Mouse (Mus musculus) stomach, embryonic 16.5 days (tissue): ENCODE data around the gene Emsy. TPM values are rescaled to one million over a fixed set of nuclear protein-coding genes. Genes with fewer than 3 reads are reported as not detected.

Source experiments
- ATAC-seq: fragments of 200-750 bp; cut with Nextera tagmentation; 2 replicates; pipeline ENCODE4 v1.8.0; 2017; ENCODE audit warnings: moderate number of reproducible peaks, moderate TSS enrichment; ENCODE audit not compliant: insufficient read depth, low FRiP score
- H3K27ac ChIP-seq: fragments of 300-500 bp; sonication (generic); 2 replicates; pipeline ENCODE4 v1.5.1; 2014; ENCODE audit warnings: low read length
- H3K27me3 ChIP-seq: fragments of 300-500 bp; sonication (generic); 2 replicates; pipeline ENCODE4 v1.6.1; 2014; ENCODE audit warnings: low read length, control low read depth, mixed read lengths; ENCODE audit not compliant: control insufficient read depth, insufficient read depth
- H3K36me3 ChIP-seq: fragments of 300-500 bp; sonication (generic); 2 replicates; pipeline ENCODE4 v1.6.1; 2014; ENCODE audit warnings: low read length; ENCODE audit not compliant: control insufficient read depth, insufficient read depth
- H3K4me1 ChIP-seq: fragments of 300-500 bp; sonication (generic); 2 replicates; pipeline ENCODE4 v1.6.1; 2014; ENCODE audit warnings: low read length, control low read depth, mixed read lengths; ENCODE audit not compliant: control insufficient read depth, insufficient read depth
- H3K4me2 ChIP-seq: fragments of 300-500 bp; sonication (generic); 2 replicates; pipeline ENCODE4 v1.6.1; 2014; ENCODE audit warnings: low read depth, low read length, mixed read lengths
- H3K4me3 ChIP-seq: fragments of 300-500 bp; sonication (generic); replicated peaks from 2 replicates; pipeline ENCODE4 v1.5.1; 2014; ENCODE audit warnings: mild to moderate bottlenecking, low read length
- H3K9ac ChIP-seq: fragments of 300-500 bp; sonication (generic); 2 replicates; pipeline ENCODE4 v1.6.1; 2014; ENCODE audit warnings: low read length
- H3K9me3 ChIP-seq: fragments of 300-500 bp; sonication (generic); replicated peaks from 2 replicates; pipeline ENCODE4 v1.6.1; 2016; ENCODE audit warnings: low read length, control low read depth; ENCODE audit not compliant: control insufficient read depth
- WGBS: fragments of 180-500 bp; shearing (Covaris S2); extraction: QIAGEN DNeasy Blood & Tissue Kit; methylation state at CpG from one replicate; pipeline ENCODE4 v1.1.7; 2014; 5-methylcytosine and 5-hydroxymethylcytosine counted together
- polyA plus RNA-seq: library from polyadenylated mRNA; unstranded; fragments of >200 nt; fragmentation: Nextera tagmentation; extraction: Ambion mirVana; gene quantifications from 2 replicates; pipeline ENCODE4 v1.2.1, GENCODE M21; 2015

Emsy gene
- polyA plus RNA-seq, 1 experiment from 2014 or later = 23.1 TPM

DNA sequence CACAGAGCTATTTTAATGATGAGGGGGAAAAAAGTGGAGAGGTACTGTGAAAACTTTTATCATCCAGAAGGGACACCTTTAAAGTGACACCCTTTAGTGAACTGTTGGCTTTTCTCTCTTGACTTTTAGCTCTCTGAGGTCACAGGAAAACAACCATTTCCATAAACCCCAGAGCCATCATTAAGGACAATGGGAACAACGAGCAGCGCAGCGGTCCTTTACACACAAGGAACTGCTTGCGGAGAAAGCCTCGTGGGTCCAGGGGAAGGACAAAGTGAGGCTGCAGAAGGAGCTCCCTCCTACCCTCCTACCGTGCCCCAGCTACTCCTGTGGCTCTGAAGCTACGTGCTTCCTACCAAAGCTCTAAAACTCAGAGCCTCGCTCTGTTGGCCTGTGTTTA, 59.2 kb downstream of the Emsy start:
- Histone ChIP-seq H3K27me3 (no peaks in the 10 kb centered on the region), H3K4me1 (no peaks in the 10 kb centered on the region), H3K4me2 (no peak overlapping the region), H3K4me3 (no peak overlapping the region), H3K9ac (no peak overlapping the region), H3K9me3 (no peaks in the 10 kb centered on the region), H3K27ac (no peak overlapping the region), H3K36me3 (peaks cover 10% of the 10 kb centered on the region; the same call in 1 of the 2 replicates)
- WGBS = 80% methylated on average over 8 of the region's 8 CpGs
- ATAC-seq = no peak

DNA sequence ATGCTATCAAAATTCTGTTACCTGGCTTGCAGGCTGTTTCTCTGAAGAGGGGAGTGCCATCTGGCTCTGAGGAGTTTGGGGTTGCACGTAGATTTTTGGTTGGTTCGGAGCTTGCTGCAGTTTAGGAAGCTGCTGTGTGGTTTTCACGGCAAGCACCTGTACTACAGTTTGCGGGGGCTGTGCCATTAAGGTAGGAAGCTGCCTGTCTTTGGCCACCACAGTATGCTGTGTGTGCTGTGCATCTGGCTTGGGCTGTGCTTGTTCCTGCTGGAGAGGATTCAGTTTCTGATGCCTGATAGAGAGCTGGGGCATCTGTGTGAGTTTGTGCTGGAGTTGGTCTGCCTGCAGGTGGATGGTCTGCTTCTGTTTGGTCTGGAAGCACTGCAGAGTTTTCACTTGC, 61.9 kb downstream of the Emsy start:
- Histone ChIP-seq H3K9ac (no peak overlapping the region), H3K4me1 (no peaks in the 10 kb centered on the region), H3K9me3 (no peaks in the 10 kb centered on the region), H3K27me3 (no peaks in the 10 kb centered on the region), H3K4me2 (no peak overlapping the region), H3K36me3 (0 out of 2 replicates have a peak, but pooled peaks cover 12% of the 10 kb centered on the region), H3K4me3 (no peak overlapping the region), H3K27ac (no peak overlapping the region)
- ATAC-seq = no peak
- WGBS = 94% methylated on average over 4 of the region's 4 CpGs

DNA sequence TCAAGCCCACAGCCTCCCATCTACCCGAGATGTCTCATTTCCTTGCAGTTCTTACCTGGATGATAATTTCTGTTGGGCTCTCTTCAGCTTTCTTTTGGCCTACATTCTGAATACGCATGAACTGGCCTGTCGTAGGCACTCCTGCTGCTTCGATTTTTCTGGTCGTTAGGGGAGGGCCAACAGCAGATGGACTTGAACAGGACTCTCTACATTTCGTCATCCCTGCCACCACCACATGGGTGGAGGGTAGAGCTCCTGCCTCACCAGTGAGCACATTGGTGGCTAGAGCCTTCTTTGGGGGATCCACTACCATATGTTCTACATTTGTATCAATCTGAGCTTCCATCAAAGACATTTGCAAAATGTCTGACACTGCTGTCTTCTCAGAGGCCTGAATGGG, 63.3 kb downstream of the Emsy start:
- Histone ChIP-seq H3K9ac (no peak overlapping the region), H3K36me3 (0 out of 2 replicates have a peak, but pooled peaks cover 9% of the 10 kb centered on the region), H3K27me3 (no peaks in the 10 kb centered on the region), H3K9me3 (no peaks in the 10 kb centered on the region), H3K4me1 (no peaks in the 10 kb centered on the region), H3K4me2 (no peak overlapping the region), H3K4me3 (no peak overlapping the region), H3K27ac (no peak overlapping the region)
- ATAC-seq = no peak
- 91% methylated on average over 6 of the region's 6 CpGs for WGBS

DNA sequence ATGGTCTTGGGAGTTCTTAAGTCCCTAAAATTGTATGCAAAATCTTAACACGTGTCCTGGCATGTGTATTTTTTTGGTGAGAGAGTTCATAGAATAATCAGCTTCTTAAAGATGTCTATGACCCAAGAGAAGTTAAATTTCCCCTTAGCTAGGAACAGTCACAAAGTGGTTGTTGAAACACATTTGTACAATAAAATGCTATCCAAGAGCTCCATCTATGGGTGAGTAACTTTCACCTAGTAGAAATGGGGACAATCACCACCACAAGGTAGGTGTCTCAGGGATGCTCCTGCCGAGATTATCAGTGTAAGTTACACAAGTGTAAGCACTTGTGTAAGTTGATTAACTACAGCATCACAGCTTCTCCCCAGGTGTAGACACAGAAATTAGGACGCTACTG, 67.6 kb downstream of the Emsy start:
- 65% methylated on average over 3 of the region's 3 CpGs for WGBS
- no peak overlapping the region for H3K27ac ChIP-seq
- 0 out of 2 replicates have a peak, but pooled peaks cover 2% of the 10 kb centered on the region for H3K36me3 ChIP-seq
- no peak overlapping the region for H3K9ac ChIP-seq
- ATAC-seq = no peak
- no peaks in the 10 kb centered on the region for H3K27me3 ChIP-seq
- no peaks in the 10 kb centered on the region for H3K9me3 ChIP-seq
- no peaks in the 10 kb centered on the region for H3K4me1 ChIP-seq
- H3K4me2 ChIP-seq = no peak overlapping the region
- H3K4me3 ChIP-seq = no peak overlapping the region

DNA sequence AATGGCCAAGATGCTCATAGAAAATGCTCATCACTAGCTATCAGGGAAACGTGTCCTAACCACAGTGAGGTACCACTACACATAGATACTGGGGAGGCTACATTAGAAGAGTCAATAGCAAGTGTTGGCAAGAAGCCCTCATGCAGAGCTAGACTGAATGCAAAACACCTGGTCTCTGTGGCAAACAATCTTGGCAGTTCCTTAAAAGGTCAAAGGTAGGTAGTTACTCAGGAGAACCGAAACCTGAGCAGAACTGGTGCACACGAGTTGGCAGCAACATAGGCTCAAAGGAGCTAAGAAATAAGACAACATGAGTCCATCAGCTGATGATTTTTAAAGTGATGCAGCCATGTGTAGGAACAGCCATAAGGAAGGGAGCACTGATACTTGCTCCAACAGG, 70.3 kb downstream of the Emsy start:
- Histone ChIP-seq H3K36me3 (0 out of 2 replicates have a peak, but pooled peaks cover 2% of the 10 kb centered on the region), H3K4me3 (no peak overlapping the region), H3K4me1 (no peaks in the 10 kb centered on the region), H3K27ac (no peak overlapping the region), H3K9me3 (no peaks in the 10 kb centered on the region), H3K4me2 (no peak overlapping the region), H3K27me3 (no peaks in the 10 kb centered on the region), H3K9ac (no peak overlapping the region)
- ATAC-seq = no peak
- 65% methylated on average over 3 of the region's 3 CpGs for WGBS

DNA sequence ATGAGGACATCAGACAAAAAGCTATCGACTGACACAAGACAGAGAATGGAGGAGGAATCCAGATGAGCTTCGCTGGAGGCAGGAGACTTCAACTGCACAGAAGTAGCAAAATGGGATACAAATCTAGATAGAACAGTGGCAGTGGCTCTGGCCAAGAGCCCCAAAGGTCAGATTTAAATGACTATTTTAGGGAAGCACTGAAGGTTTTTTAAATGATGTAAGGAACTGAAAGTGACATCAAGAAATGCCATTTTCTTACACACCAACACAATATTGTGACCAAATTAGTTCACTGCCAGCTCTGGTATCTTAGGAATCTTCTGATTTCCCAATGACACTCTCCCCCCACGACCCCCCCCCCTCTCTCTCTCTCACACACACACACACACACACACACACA, 72.0 kb downstream of the Emsy start:
- WGBS = 68% methylated on average over 3 of the region's 3 CpGs
- Histone ChIP-seq H3K27me3 (no peaks in the 10 kb centered on the region), H3K9me3 (no peaks in the 10 kb centered on the region), H3K27ac (no peak overlapping the region), H3K4me1 (no peaks in the 10 kb centered on the region), H3K9ac (no peak overlapping the region), H3K4me3 (no peak overlapping the region), H3K4me2 (no peak overlapping the region), H3K36me3 (no peaks in the 10 kb centered on the region)
- ATAC-seq = no peak

DNA sequence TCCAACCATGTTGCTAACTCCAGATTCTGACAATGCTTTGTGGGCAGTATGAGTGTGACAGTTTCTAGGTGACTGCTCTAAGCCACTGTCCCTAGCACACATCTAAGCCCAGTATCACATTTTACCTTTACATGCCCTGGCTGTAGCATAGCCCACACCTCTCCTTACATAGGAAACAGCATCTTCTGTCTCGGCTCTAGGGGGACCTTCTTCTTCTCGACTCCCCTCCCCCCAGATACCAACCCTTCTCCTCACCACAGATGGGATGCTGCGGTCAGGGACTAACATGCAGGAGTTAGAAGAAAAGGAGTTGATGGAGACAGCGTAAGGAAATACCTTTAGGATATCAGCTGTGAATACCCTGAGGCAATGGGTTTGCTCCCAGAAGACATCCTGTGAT, 75.3 kb downstream of the Emsy start:
- ATAC-seq = no peak
- H3K27me3 ChIP-seq = no peaks in the 10 kb centered on the region
- no peaks in the 10 kb centered on the region for H3K4me1 ChIP-seq
- H3K9me3 ChIP-seq = no peaks in the 10 kb centered on the region
- no peak overlapping the region for H3K27ac ChIP-seq
- H3K4me2 ChIP-seq = no peak overlapping the region
- 75% methylated on average over 4 of the region's 4 CpGs for WGBS
- no peak overlapping the region for H3K4me3 ChIP-seq
- H3K9ac ChIP-seq = no peak overlapping the region
- no peaks in the 10 kb centered on the region for H3K36me3 ChIP-seq

DNA sequence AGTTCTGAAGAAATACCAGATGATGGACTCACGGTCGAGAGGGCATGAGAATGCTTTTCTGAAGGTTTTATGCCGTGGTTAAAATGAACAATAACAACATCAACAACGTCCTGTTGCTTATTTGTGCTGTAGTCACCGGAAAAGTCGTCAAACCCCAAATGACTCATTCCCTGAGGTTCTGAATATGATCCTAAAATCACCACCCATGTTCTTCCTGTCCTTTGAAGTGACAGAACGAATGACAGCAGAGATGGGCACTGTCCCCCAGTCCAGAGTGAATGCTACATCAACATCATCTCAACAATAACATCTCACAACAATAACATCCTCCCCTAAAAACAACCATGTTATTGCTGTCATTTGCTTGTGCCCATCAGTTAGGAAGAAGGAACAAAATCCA, 76.1 kb downstream of the Emsy start:
- H3K36me3 ChIP-seq = no peaks in the 10 kb centered on the region
- ATAC-seq = no peak
- no peak overlapping the region for H3K9ac ChIP-seq
- H3K27ac ChIP-seq = no peak overlapping the region
- H3K4me3 ChIP-seq = no peak overlapping the region
- WGBS = 68% methylated on average over 7 of the region's 7 CpGs
- no peaks in the 10 kb centered on the region for H3K27me3 ChIP-seq
- no peaks in the 10 kb centered on the region for H3K9me3 ChIP-seq
- H3K4me2 ChIP-seq = no peak overlapping the region
- H3K4me1 ChIP-seq = no peaks in the 10 kb centered on the region

DNA sequence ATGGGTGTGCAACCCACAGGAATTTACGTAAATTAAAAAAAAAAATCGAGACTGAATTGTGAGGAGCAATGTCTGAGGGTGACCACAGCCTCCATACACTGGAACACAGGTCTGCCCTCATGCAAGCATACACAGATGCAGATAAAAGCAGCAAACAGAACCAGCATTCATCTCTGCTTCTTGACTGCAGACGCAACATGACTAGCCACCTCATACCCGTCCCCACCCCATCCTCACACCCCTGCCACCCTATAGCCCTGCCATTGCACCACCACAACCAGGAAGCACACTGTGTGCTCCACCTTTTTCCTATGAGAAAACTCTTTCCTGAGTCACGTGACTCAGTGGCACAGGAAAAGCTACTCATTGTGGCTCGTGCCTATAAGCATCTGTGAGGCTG, 76.9 kb downstream of the Emsy start:
- Histone ChIP-seq H3K27ac (no peak overlapping the region), H3K9me3 (no peaks in the 10 kb centered on the region), H3K4me1 (no peaks in the 10 kb centered on the region), H3K27me3 (no peaks in the 10 kb centered on the region), H3K36me3 (no peaks in the 10 kb centered on the region), H3K4me2 (no peak overlapping the region), H3K4me3 (no peak overlapping the region), H3K9ac (no peak overlapping the region)
- WGBS = 65% methylated on average over 6 of the region's 6 CpGs
- ATAC-seq = no peak

DNA sequence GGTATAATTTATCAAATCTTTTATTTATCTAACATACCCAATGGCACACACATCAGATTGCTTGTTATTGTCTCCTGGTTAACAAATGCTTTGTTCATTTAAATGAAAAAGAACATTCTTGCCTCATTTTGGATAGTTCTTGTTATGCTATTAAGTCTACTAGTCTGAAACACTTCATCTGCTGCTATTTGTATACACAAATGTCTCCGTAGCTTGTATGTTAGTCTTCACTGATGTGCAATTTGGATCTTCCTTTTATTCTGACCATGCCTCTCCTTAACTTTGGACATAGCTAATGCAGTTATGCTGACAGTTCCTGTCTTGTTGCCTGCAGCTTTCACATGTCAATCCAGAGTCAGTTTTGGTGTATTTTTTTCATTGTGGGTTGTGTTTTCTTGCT, 79.1 kb downstream of the Emsy start:
- no peak overlapping the region for H3K4me2 ChIP-seq
- H3K9me3 ChIP-seq = no peaks in the 10 kb centered on the region
- H3K27ac ChIP-seq = no peak overlapping the region
- 57% methylated on average over 1 of the region's 1 CpGs for WGBS
- H3K4me1 ChIP-seq = peaks cover 12% of the 10 kb centered on the region
- H3K36me3 ChIP-seq = no peaks in the 10 kb centered on the region
- H3K9ac ChIP-seq = no peak overlapping the region
- no peaks in the 10 kb centered on the region for H3K27me3 ChIP-seq
- no peak for ATAC-seq
- H3K4me3 ChIP-seq = no peak overlapping the region
